Mouse (Mus musculus) retina, postnatal 1 day (tissue): ENCODE data around the gene F8.
"Not testable (repeated sequence)": the region's sequence is repeated elsewhere in the genome, so short reads cannot be mapped to it uniquely, and the experiment has no call there.

Experiments
- DNase-seq: peaks from one replicate; pipeline ENCODE4 v3.0.0-alpha.2; 2012

Gene F8

DNA sequence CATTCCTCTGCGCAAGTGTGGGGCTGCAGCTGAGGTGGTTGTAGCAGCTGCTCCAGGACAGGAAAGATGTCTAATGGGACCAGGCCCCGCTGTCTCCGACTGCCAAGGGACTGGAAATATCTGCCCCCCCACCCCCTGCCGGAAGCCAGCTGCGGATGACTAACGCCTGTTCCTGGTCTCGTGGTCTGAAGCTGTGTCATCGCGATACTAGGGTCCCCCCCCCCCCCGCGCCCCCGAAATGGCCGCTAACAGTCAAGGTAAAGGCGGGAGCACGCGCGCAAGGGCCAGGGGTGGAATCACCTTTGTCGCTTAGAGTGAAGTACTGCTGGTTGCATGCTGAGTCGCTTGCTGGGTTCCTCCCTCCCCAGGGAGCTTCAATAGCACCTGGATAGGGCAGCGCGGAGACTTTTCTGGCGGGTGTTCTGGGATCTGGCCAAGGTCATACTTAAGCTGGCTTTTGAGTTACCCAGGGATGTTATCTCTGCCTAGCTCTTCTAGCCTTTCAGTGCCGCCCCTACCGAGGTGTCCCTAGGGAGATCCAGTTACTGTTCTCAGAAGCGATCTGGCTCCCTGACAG lies at the start of gene F8, which contains the start of gene Fundc2:
F8 (minus strand) TSS at position 421 of the 577 bp plus-strand sequence.
Fundc2 (plus strand) TSS at position 205 of the 577 bp plus-strand sequence.
- DNase-seq, result peak; percentile 91

GRCm38 (mm10) chrX:75415936-75416785 lies 33.7 kb upstream of the F8 start, which contains the start of the genes Cmc4, Mtcp1 and Brcc3:
Gene Cmc4 (minus strand): TSS chrX:75416584.
Gene Mtcp1 (minus strand): TSS chrX:75416588.
Gene Brcc3 (plus strand): TSS chrX:75416628.
- DNase-seq, result peak; percentile 93

DNA sequence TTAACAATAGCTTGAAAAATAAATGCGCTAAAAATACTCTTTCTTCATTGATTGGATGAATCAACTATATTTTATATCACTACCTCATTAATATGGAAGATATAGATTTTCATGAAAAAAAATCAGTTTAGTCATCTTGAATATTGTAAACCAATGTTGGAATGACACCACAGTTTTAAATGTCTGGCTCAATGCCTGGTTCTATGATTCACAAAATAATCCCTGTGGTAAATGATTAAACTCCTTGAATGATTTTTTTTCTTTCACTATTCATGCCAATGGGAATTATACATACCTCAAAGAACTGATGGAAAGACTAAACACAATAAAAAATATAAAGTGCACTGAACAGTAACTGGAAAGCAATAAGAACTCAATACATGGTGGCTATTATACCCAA lies 27.3 kb upstream of the F8 start:
- DNase-seq, result no peak

GRCm38 (mm10) chrX:75403350-75403749 lies 20.9 kb upstream of the F8 start:
- no peak for DNase-seq

DNA sequence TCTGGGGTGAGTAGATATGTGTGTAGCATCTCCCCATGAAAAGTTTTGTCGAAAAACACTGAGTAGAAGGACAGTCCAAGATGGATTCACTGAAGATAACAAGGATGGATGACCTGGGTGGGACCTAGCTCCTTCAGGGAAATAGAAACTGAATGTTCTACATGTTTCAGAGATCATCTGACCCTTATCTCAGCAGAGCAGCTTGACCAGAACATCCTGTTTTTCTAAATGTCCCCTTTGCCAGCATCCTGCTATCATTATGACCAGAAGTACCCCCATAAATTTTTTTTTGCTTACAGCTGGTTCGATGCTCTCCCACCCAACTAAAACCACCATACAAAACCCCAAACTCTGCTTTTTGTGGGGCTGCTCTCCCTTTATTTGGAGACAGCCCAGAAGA lies 20.3 kb upstream of the F8 start:
- no peak for DNase-seq

DNA sequence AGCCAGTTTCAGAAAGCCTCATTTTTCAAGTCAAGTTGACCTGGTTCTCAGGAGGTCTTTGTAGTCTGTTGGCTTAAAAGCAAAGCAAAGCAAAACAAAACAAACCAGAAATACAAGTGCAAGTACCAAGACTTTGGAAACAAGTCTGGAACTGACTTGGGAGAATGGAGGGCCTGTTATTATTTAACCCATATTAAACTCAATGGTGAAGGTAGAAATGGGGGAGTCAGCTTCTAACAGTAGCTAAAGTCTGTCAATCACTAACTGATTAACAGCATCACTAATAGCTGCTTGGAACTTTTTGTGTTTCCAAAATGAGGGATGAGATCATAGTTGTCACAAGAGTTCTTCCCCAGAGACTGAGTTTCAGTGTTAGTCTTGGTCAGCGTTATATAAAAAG lies 17.1 kb upstream of the F8 start:
- no peak for DNase-seq

DNA sequence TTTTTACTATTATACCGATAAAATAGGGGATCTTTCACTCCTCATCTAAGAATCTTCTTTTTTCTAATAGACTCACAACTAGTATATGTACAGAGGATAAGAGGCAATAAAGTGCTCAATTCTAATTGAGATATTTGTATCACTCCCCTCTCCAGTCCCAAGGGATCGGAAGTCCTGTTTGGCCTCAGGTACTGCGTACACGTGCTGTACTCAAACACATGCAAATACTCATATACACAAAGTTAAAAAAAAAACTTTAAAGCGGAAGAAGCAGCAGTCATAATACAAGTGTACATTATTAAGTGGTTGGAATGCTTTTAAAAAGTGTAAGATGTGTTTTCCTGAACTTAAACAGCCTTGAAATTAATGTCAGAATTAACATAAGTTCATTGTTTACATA lies 716 bp downstream of the F8 start:
- no peak for DNase-seq

DNA sequence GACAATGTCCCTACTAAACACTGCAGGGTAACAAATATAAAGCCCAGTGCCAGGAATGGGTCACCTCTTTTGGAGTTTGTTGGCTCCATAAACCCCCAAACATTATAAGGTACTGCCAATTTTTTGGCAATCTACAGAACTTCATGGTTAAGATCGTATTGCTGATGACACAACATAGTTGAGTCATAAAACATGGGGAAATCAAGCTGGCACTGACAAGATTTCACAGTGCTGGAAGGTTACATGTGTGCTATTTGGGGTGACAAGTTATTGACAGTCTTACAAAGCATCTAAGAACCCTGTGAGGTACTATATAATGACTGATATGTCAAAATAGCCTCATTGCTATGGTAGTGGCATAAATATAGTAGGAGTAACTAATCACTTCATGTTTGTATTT lies 1.2 kb downstream of the F8 start:
- DNase-seq, result no peak

DNA sequence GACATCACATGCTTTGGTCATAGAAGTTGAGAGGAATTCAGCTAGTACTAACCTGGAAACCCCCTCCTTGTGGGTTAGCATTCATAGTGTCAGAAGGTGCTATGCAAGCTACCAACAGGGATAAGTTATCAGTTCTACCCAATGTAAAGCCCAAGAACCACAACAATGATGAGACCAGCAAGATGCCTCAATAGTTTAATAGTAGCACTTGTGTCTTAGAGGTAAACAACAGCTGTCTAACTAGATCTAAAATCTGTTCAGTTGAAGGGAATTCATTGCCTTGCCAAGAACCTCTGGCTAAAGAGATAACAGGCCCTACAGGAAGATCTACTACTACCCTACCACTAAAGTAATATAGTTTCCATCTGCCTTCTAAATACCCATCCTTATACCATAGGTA lies 5.6 kb downstream of the F8 start:
- DNase-seq, result no peak

- no peak for DNase-seq
Measured at GRCm38 (mm10) chrX:75372666-75373425, 9.6 kb downstream of the F8 start.

DNA sequence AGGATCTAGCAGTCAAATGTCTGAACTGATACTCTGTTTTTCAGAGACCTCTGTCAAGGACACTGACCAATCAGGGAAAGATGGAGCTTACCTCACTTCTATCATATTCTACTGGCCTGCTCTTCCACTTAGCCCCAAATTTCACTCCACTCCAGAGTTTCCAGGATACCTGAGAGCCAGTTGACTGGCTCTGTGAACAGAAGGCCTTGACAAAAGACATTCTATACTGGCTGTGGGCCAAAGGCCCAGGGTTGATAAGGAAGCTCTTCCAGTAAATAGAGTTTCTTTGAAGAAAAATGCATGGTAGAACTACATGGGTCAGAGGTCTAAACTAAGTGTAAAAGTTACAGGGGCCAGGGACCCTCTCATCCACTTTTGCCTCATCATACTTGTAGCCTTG lies 12.2 kb downstream of the F8 start:
- DNase-seq, result peak; percentile 5

DNA sequence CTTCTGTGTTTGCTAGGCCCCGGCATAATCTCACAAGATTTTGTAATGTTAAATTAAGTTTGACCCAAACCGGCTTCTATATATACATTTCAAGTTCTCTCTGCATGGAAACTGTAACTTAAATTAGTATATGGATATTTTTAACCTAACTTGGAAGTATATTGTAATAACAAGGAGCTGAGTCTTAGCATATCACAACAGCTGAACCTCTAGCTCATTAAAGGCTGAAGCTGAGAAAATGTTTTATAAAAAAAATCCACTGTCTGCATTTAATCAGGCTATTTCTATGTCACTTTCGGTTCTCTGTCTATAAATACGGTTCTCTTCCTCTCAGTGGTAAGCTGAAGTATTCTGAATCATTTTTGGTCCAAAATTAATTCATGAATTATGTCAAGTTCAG lies 58.9 kb downstream of the F8 start:
- DNase-seq, result no peak

- no peak for DNase-seq
Measured at GRCm38 (mm10) chrX:75271676-75272075, 110.7 kb downstream of the F8 start.

GRCm38 (mm10) chrX:75233603-75234376 lies 148.6 kb downstream of the F8 start:
- not testable (repeated sequence) for DNase-seq

- no peak for DNase-seq
Measured at GRCm38 (mm10) chrX:75231456-75231855, 151.0 kb downstream of the F8 start.

GRCm38 (mm10) chrX:75163670-75164069 lies 218.7 kb downstream of the F8 start, which contains the start of gene Smim9:
Gene Smim9 (minus strand): TSS chrX:75163770.
- no peak for DNase-seq

DNA sequence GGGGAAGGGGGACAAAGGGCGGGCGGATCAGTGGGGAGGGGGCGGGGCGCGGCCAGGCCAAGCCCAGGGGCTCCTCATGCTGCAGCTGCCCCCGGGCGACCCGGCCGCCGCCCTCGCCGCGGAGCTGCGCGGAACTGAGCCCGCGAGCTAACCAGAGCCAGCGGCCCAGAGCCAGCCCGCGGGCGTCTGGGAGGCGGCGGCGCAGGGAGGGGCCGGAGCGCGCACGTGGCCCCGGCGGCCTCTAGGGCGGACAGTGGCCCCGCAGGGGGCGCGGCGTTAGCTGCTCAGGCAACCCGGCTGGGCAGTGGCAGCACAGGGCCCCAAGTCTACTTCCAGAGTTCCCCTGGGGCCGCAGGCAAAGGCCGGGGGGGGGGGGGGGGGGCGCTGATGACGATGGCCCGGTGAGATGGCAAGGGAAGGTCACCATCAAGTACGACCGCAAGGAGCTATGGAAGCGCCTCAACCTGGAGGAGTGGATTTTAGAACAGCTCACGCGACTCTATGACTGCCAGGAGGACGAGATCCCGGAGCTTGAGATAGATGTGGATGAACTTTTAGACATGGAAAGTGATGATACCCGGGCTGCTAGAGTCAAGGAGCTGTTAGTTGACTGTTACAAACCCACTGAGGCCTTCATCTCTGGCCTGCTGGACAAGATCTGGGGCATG lies 226.7 kb downstream of the F8 start:
- peak; percentile 75 for DNase-seq

GRCm38 (mm10) chrX:75152249-75152648 lies 230.2 kb downstream of the F8 start:
- no peak for DNase-seq

DNA sequence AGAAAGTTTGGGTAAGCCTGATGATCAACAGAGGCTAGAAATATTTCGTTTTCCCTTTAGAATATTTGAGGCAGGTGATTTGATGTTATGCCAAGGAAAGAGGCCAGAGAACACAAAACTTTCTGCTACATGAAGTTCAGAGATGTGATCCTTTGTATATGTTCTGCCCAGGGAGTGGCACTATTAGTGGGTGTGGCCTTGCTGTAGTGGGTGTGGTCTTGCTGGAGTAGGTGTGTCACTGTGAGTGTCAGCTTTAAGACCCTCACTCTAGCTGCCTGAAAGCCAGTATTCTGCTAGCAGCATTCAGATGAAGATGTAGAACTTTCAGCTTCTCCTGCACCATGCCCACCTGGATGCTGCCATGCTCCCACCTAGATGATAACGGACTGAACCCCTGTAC lies 232.1 kb downstream of the F8 start:
- no peak for DNase-seq

- DNase-seq, result no peak
Measured at GRCm38 (mm10) chrX:75148414-75148813, 234.0 kb downstream of the F8 start.

DNA sequence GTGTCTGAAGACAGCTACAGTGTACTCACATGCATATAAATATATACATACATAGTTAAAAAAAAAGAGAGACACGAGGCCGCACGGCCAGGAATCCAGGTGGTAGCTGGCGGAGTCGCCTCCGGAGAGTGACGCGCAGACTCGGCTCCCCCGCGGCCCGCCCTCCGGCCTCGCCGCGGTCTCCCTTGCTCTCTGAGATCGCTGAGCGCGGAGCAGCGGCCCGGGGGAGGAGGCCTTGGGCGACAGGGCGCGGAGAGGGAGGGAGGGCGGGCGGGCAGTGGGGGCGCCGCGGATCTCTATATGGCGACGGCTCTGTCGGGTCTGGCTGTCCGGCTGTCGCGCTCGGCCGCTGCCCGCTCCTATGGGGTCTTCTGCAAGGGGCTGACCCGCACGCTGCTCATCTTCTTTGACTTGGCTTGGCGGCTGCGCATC lies 239.3 kb downstream of the F8 start:
- peak; percentile 38 for DNase-seq

DNA sequence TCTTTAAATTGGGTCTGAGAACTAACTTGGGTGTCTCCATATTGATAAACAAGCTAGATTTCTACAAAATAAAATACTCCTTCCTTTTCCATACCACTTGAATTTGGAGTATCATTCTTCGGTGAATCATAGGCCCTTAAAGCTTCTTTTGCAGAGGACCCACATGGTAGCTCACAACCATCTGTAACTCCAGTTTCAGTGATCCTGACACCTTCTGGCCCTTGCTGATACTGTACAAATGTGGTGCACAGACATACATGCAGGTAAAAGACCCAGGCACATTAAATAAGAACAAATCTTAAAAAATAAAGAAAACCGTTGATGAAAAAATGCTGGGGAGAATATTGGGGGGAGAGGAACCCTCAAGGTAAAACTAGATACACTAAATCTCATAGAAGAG lies 244.2 kb downstream of the F8 start:
- no peak for DNase-seq
